Mouse (Mus musculus): ENCODE results near the gene Slc44a5.
"Not testable (repeated sequence)": the region's sequence is repeated elsewhere in the genome, so short reads cannot be mapped to it uniquely, and the experiment has no call there.

Slc44a5 gene

GRCm38 (mm10) chr3:154153541-154153940, 180.3 kb downstream of the Slc44a5 start:
- intact Hi-C loops (cut with DNase I), result not testable (repeated sequence)

- intact Hi-C loops (cut with DNase I), result no loop called here
These were observed 192.6 kb downstream of the Slc44a5 start for GRCm38 (mm10) chr3:154165882-154166281.

DNA sequence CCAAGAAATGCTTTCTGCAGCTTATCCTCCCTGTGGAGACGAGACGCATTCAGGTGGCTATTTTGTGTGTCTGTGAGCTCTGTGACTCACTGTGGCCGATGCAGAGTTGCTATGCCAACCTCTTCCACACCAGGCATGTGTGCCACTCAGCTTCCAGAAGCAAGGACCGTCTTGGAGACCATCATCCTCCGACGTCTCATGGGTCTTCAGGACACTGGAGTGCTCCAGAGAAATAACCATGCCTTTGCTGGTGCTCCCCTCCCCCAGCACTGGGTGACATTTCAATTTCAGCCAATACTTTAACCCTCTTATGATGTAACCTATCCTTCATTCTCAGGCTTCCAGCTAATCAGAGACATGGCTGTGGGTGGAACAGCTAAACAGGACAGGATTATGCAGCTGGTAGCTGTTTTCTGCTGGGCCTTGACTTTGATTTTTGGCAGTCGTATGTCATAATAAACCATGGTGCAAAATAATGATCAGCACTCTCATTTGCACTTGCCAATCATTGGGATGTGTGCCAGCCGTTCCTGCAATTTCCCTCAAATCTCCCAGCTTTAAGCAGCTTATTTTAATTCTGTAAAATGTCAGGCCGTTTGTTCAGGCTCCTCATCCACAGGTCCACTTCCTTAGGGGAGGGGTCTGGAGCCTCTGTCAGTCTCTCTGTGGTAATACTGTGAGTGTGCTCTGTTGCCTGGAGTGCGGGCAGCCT, 198.8 kb downstream of the Slc44a5 start:
- intact Hi-C loops (cut with DNase I), result no loop called here

DNA sequence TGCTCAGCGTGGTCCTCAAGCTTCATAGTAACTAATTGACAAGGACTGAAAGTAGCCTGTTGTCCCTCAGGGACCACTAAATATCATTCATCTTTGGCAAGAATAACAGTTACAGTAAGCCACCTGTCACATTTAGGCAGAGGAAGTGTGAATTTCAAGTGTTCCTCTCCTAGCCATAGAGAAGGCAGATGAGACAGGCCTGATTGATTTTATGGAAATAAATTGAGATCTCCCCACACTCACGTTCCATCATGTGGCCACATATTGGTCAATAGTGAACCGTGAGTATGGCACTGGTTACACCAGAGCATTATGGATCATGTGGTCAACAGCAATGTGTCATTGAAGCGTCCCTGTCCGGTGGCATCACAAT, 199.3 kb downstream of the Slc44a5 start:
- intact Hi-C loops (cut with DNase I), result no loop called here

DNA sequence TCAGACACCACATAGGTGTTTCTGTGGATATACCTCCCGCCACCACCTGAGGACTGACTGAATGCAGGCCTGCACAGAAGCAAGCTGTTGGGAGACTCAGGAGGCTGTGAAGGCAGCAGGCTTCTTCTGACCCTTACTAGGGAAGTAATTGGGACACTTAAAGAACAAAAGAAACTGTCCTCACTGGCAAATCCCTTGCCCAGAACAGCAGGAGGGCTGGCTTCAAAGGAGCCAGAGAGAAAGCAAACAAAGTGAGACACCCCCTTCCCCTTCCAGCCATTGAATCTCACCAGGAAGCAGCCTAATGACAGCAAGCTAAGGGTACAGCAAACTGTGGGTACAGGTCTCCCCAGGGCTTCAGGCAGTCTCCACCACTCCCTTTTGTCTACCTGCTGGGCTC, 200.3 kb downstream of the Slc44a5 start:
- intact Hi-C loops (cut with DNase I), result no loop called here

GRCm38 (mm10) chr3:154174031-154174430, 200.8 kb downstream of the Slc44a5 start:
- intact Hi-C loops (cut with DNase I), result no loop called here

DNA sequence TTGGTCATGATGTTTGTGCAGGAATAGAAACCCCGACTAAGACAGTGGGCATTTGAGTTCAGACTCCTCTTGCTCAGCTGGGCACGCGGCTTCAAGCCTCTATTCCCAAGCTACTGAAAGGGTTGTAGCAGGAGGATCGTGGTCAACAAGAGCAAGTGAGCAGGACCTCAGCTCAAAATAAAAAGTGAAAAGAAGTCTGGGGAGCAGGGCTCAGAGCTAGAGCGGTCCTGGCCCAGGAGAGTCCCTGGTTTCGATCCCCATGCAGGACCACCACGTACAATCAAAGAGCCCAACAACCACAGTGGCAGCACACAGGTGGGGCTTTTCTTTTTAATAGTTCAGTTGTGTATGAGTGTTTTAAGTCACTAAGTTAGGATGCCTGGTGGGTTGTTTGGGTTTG, 201.5 kb downstream of the Slc44a5 start:
- intact Hi-C loops (cut with DNase I), result no loop called here

DNA sequence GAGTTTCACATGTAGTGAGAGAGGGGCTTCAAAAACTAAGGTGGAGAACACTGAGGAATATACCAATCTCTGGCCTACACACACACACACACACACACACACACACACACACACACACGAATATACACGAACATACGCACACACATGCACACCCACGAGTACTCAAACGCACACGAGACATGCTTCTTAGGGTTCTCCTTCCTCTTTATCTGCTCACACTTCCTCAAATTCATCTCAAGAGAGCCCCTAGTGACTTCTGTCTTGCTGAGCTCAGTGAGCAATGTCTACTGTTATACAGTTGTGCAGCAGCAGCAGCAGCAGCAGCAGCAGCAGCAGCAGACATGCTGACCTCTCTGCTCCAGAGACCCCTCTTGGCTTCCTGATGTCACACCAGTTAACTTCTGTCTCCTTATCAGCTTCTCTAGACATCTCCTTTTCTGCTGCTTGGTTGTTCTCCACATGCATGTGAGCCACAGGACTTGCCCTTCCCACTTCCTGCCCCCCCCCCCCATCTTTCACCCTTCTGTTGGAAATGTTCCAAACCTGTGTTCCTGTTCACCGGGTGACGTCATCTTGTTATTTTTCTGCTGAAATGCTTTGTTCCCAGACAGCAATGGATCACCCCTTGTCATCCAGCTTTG, 204.5 kb downstream of the Slc44a5 start:
- intact Hi-C loops (cut with DNase I), result no loop called here

DNA sequence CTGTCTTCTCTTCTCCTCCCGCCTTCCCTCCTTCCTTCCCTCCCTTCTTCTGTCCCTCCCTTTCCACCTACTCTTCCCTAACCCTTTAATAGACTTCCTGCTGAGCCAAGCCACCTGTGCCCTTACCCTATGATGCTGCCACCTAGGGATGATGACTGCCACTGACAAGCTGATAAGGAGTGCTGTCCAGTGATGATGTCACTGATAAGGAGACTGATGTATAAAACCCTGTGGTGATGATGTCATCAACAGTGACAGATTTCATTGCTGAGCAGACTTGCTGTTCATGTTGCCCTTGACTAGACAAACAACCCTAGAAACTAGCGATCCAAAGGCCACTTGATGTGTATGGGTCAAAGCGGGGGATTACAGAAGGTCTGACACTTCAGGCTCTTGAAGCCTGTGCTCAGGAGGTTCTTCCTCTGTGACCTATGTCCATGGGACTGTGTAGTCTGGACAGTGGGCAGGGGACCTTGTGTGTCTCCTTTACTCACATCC, 206.2 kb downstream of the Slc44a5 start:
- intact Hi-C loops (cut with DNase I), result no loop called here

DNA sequence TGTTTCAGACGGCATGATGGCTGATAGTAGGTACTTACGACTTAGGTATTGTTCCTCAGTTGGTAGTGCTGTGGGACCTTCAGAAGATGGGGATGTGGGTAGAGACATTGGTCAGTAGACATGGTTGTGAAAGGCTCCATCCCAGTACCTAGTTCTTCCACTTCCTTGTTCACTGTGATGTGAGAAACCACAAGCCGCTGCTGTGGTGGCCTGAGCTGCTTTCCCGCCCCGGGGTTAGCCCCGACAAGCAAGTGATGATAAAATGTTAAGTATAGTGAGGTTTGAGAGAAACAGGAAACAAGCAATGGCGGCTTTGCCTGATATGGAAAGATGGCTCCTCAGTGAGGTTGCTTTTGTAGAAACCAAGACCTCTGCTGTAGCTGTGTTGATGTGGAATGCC, 209.8 kb downstream of the Slc44a5 start:
- intact Hi-C loops (cut with DNase I), result no loop called here

GRCm38 (mm10) chr3:154183957-154184356, 210.7 kb downstream of the Slc44a5 start:
- intact Hi-C loops (cut with DNase I), result no loop called here

GRCm38 (mm10) chr3:154188668-154189067, 215.4 kb downstream of the Slc44a5 start:
- intact Hi-C loops (cut with DNase I), result no loop called here

- intact Hi-C loops (cut with DNase I), result no loop called here
These were observed 219.2 kb downstream of the Slc44a5 start for GRCm38 (mm10) chr3:154192328-154193030.

GRCm38 (mm10) chr3:154193189-154193840, 220.1 kb downstream of the Slc44a5 start:
- intact Hi-C loops (cut with DNase I), result no loop called here

DNA sequence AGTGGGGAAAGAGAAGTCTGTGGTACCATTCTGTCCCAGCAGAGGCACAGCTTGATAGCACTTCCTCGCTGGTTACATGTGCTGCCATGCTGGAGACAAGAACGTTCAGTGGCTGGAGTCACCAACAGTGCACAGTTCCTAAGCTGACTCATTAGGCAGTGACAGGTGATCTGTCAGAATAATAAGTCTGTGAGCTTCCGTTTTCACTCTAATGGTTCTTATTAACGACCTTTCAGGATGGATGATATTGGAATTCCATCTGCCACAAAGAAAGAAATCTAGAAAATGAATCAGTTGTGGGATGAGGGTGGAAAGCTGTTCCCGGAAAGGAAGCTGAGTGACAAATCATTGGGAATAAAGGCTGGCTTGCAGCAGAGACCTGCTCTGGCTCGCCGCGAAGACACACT, 227.2 kb downstream of the Slc44a5 start:
- intact Hi-C loops (cut with DNase I), result no loop called here

DNA sequence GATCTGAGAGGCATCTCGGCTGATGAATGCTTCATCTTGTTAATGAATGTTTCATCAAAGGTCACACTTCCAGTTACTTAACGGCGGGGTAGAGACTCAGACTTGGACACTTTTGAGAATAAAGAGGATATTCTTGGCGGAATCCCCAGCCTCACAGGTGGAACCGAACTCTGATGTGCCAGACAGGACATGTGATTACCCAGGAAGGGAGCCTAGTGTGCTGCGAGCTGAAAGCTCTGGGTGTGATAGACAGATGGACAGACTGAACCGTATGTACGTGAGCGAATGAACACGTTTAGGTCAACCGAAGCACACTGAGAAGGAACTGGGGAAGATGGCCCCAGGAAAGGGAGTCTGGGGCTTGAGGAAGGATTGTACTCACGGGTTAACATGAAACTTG, 228.6 kb downstream of the Slc44a5 start:
- intact Hi-C loops (cut with DNase I), result no loop called here

GRCm38 (mm10) chr3:154202383-154202782, 229.1 kb downstream of the Slc44a5 start:
- intact Hi-C loops (cut with DNase I), result no loop called here

DNA sequence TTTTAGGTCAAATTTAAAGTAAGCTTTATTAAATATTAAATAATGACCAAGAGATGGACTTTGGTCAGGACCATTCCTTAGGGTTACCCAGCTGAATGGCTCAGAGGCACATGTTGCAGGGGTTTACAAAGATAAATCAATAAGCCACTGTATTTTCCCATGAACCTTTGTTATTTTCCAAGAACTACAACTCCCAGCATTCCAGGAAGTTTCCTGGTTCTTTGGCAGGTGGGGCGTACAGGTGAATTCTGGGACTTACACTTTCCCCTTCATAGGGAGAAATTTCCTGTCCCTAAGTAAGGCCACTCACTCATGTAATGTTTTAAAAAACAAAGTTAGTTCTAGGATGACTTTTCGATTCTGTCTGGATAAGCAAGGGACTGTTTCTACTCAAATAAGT, 235.2 kb downstream of the Slc44a5 start:
- intact Hi-C loops (cut with DNase I), result no loop called here

GRCm38 (mm10) chr3:154209201-154209754, 236.0 kb downstream of the Slc44a5 start:
- intact Hi-C loops (cut with DNase I), result no loop called here

DNA sequence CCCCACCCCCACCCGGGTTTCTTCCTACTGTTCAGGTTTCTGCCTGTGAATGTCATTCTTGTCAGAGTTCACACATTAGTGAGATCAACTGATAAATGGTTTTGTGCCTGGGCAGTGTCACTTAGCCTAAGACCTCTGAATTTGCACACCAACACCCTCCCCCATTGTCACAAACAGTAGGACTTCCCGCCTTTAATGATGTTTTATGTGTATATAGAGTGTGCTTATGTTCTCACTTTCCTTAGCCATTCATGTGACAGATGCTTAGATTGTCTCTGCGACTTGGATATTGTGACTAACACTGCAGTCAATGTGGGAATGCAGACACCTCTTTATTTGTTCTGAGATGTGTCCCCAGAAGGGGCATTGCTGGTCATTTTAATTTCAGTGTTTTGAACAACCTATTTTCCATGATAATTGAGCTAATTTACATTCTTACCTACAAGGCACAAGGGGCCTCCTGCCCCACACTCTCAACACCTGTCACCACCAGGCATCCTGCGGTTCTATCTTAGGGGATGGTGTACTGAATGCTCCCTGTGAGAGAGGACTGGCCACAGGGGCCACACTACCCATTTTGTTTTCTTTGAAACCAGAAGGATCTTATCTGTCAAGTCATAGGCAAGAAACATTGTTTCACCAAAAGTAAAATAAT, 236.7 kb downstream of the Slc44a5 start:
- intact Hi-C loops (cut with DNase I), result no loop called here

DNA sequence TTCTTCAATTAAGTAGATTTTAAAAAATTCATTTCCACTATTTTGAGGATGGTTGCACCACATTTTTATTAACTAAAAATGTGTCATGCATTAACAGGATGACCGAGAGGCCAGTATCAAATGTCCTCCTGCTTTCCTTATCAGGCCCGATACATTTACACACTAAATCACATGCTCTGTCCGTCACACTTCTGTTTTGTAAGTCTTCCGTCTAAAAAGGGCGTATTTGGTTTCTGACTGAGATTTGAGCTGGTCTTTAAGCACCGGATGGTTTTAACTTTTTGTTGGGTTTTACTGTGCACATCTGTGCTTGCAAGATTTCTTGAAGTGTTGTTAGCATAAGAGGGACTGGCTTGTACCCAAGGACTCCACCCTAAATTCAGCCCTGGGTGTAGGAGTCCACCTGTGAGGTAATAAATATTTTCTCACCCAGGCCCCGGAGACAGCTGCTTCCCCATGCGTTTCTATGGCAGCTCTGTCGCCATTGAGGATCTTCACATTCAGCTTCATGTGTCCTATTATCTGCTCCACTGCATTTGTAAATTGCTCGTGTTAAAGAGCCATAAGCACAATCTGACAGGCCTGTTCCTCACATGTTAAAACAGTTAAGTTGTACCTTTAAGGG, 237.3 kb downstream of the Slc44a5 start:
- intact Hi-C loops (cut with DNase I), result no loop called here

All from adrenal gland (tissue).